Mouse (Mus musculus) midbrain, postnatal 0 days (tissue): ENCODE measurements at regions not wholly inside any gene's neighbourhood (a gene's known extent, or its start where the extent isn't known, plus 50 kb on each side); places are given as distances from the start of the nearest gene placed in this dataset.

ENCODE experiments used
- ATAC-seq: fragments of 200-750 bp; cut with Nextera tagmentation; 2 replicates; pipeline ENCODE4 v1.8.0; 2017; ENCODE audit warnings: moderate number of reproducible peaks, mild to moderate bottlenecking, moderate TSS enrichment, moderate library complexity; ENCODE audit not compliant: low FRiP score
- DNase-seq: peaks from one replicate; pipeline ENCODE4 v3.0.0-alpha.2; 2015; ENCODE audit warnings: low spot score
- H3K27ac ChIP-seq: fragments of 300-500 bp; sonication (generic); 2 replicates; pipeline ENCODE4 v1.5.1; 2014; ENCODE audit warnings: low read depth, mild to moderate bottlenecking, low read length, mixed read lengths
- H3K27me3 ChIP-seq: fragments of 300-500 bp; sonication (generic); 2 replicates; pipeline ENCODE4 v1.6.1; 2014; ENCODE audit warnings: low read length, control low read depth, mixed read lengths; ENCODE audit not compliant: insufficient read depth
- H3K36me3 ChIP-seq: fragments of 300-500 bp; sonication (generic); 2 replicates; pipeline ENCODE4 v1.6.1; 2014; ENCODE audit warnings: low read length, control low read depth, mixed read lengths; ENCODE audit not compliant: insufficient read depth
- H3K4me1 ChIP-seq: fragments of 300-500 bp; sonication (generic); 2 replicates; pipeline ENCODE4 v1.6.1; 2014; ENCODE audit warnings: mild to moderate bottlenecking, control low read depth, antibody characterized with exemption, low read length, mixed read lengths; ENCODE audit not compliant: insufficient read depth
- H3K4me2 ChIP-seq: fragments of 300-500 bp; sonication (generic); 2 replicates; pipeline ENCODE4 v1.6.1; 2014; ENCODE audit warnings: low read depth, mild to moderate bottlenecking, low read length, mixed read lengths; ENCODE audit not compliant: poor library complexity, severe bottlenecking
- H3K4me3 ChIP-seq: fragments of 300-500 bp; sonication (generic); 2 replicates; pipeline ENCODE4 v1.5.1; 2014; ENCODE audit warnings: low read depth, mild to moderate bottlenecking, low read length, moderate library complexity
- H3K9ac ChIP-seq: fragments of 300-500 bp; sonication (generic); replicated peaks from 2 replicates; pipeline ENCODE4 v1.6.1; 2014; ENCODE audit warnings: mild to moderate bottlenecking, low read length, moderate library complexity, mixed read lengths; ENCODE audit not compliant: poor library complexity, severe bottlenecking
- H3K9me3 ChIP-seq: fragments of 300-500 bp; sonication (generic); 2 replicates; pipeline ENCODE4 v1.6.1; 2016; ENCODE audit warnings: low read length, control low read depth
- CTCF ChIP-seq: IDR thresholded peaks from 2 replicates; pipeline ENCODE4 v1.5.1; 2016; ENCODE audit warnings: antibody characterized with exemption, mild to moderate bottlenecking
- WGBS: fragments of 180-500 bp; shearing (Covaris S2); extraction: QIAGEN DNeasy Blood & Tissue Kit; methylation state at CpG from one replicate; pipeline ENCODE4 v1.1.7; 2014; 5-methylcytosine and 5-hydroxymethylcytosine counted together

GRCm38 (mm10) chr3:58317240-58317639, 97.3 kb upstream of the Tsc22d2 start:
- TF ChIP-seq CTCF, result no peak
- ATAC-seq, result no peak
- Histone ChIP-seq H3K9me3 (no peaks in the 10 kb centered on the region), H3K36me3 (no peaks in the 10 kb centered on the region), H3K27ac (no peak overlapping the region), H3K4me3 (no peak overlapping the region), H3K9ac (no peak overlapping the region), H3K4me1 (no peaks in the 10 kb centered on the region), H3K27me3 (no peaks in the 10 kb centered on the region), H3K4me2 (no peak overlapping the region)
- no peak for DNase-seq
- 65% methylated on average over 2 of the region's 2 CpGs for WGBS

GRCm38 (mm10) chr3:58318756-58319155, 95.8 kb upstream of the Tsc22d2 start:
- 92% methylated on average over 2 of the region's 2 CpGs for WGBS
- ATAC-seq (no peak), DNase-seq (no peak)
- no peak overlapping the region for H3K4me2 ChIP-seq
- no peaks in the 10 kb centered on the region for H3K27me3 ChIP-seq
- H3K9ac ChIP-seq, result no peak overlapping the region
- no peaks in the 10 kb centered on the region for H3K4me1 ChIP-seq
- H3K4me3 ChIP-seq, result no peak overlapping the region
- no peaks in the 10 kb centered on the region for H3K36me3 ChIP-seq
- H3K27ac ChIP-seq, result no peak overlapping the region
- no peak for TF ChIP-seq CTCF
- H3K9me3 ChIP-seq, result no peaks in the 10 kb centered on the region

- no peak for TF ChIP-seq CTCF
- Histone ChIP-seq H3K4me2 (no peak overlapping the region), H3K9me3 (no peaks in the 10 kb centered on the region), H3K4me1 (no peaks in the 10 kb centered on the region), H3K27ac (no peak overlapping the region), H3K27me3 (no peaks in the 10 kb centered on the region), H3K36me3 (no peaks in the 10 kb centered on the region), H3K9ac (no peak overlapping the region), H3K4me3 (no peak overlapping the region)
- 90% methylated on average over 1 of the region's 1 CpGs for WGBS
- DNase-seq (no peak), ATAC-seq (no peak)
Measured at GRCm38 (mm10) chr3:58319463-58319862, 95.1 kb upstream of the Tsc22d2 start.

- ATAC-seq, result no peak
- no peaks in the 10 kb centered on the region for H3K27me3 ChIP-seq
- no peak overlapping the region for H3K27ac ChIP-seq
- H3K9me3 ChIP-seq, result no peaks in the 10 kb centered on the region
- no peaks in the 10 kb centered on the region for H3K36me3 ChIP-seq
- H3K4me1 ChIP-seq, result no peaks in the 10 kb centered on the region
- DNase-seq, result no peak
- H3K9ac ChIP-seq, result no peak overlapping the region
- H3K4me2 ChIP-seq, result no peak overlapping the region
- WGBS, result 84% methylated on average over 4 of the region's 4 CpGs
- no peak overlapping the region for H3K4me3 ChIP-seq
- TF ChIP-seq CTCF, result no peak
Measured at GRCm38 (mm10) chr3:58320812-58321211, 93.7 kb upstream of the Tsc22d2 start.

GRCm38 (mm10) chr3:58322322-58322721, 92.2 kb upstream of the Tsc22d2 start:
- Histone ChIP-seq H3K9ac (no peak overlapping the region), H3K4me2 (no peak overlapping the region), H3K27ac (no peak overlapping the region), H3K27me3 (no peaks in the 10 kb centered on the region), H3K4me3 (no peak overlapping the region), H3K36me3 (no peaks in the 10 kb centered on the region), H3K4me1 (no peaks in the 10 kb centered on the region), H3K9me3 (no peaks in the 10 kb centered on the region)
- DNase-seq (no peak), ATAC-seq (no peak)
- 100% methylated on average over 1 of the region's 1 CpGs for WGBS
- no peak for TF ChIP-seq CTCF

- ATAC-seq (no peak), DNase-seq (no peak)
- TF ChIP-seq CTCF, result no peak
- no peaks in the 10 kb centered on the region for H3K4me1 ChIP-seq
- no peak overlapping the region for H3K4me2 ChIP-seq
- H3K9ac ChIP-seq, result no peak overlapping the region
- no peak overlapping the region for H3K4me3 ChIP-seq
- no peaks in the 10 kb centered on the region for H3K36me3 ChIP-seq
- no peaks in the 10 kb centered on the region for H3K27me3 ChIP-seq
- no peaks in the 10 kb centered on the region for H3K9me3 ChIP-seq
- H3K27ac ChIP-seq, result no peak overlapping the region
- 89% methylated on average over 2 of the region's 2 CpGs for WGBS
Measured at GRCm38 (mm10) chr3:58327721-58328120, 86.8 kb upstream of the Tsc22d2 start.
